Mouse (Mus musculus) Patski (cell line): ENCODE data around the gene Eif4g3. TPM values are rescaled to one million over a fixed set of nuclear protein-coding genes. Genes with fewer than 3 reads are reported as not detected.

Experiments
- ATAC-seq: fragments of 100-300 bp; one replicate; pipeline ENCODE4 v1.8.0; 2021
- CTCF ChIA-PET: fragments of 350-600 bp; sonication (Branson Sonifier 250); formaldehyde crosslinking; loops from one replicate; lab custom pipeline; 2022; ENCODE audit warnings: inconsistent platforms; lab: Charles Lee
- POLR2A ChIA-PET: fragments of 350-600 bp; sonication (Branson Sonifier 250); formaldehyde crosslinking; loops from one replicate; lab custom pipeline; 2022; ENCODE audit warnings: antibody characterized with exemption, inconsistent platforms; lab: Charles Lee
- DNase-seq: peaks from one replicate; pipeline ENCODE4 v3.0.0-alpha.2; 2011; ENCODE audit warnings: low read depth, low spot score
- H3K27me3 ChIP-seq: fragments of 371-371 bp; one replicate; pipeline ENCODE4 v1.5.1; 2021
- CTCF ChIP-seq: fragments of 100-300 bp; IDR thresholded peaks from one replicate; pipeline ENCODE4 v1.5.1; 2021
- in situ Hi-C: fragments of 300-500 bp; cut with MboI; formaldehyde crosslinking; loops from 3 replicates; pipeline ENCODE4 v1.11.1; 2018; ENCODE audit warnings: low pct_unique_long_range_greater_than_20kb, mixed read lengths
- polyA plus RNA-seq: library from polyadenylated mRNA; unstranded; gene quantifications from one replicate; pipeline ENCODE4 v1.2.3, GENCODE M21; 2021

Gene Eif4g3
- polyA plus RNA-seq, 1 experiment from 2014 or later: 73.5 TPM

- ChIA-PET POLR2A (no interaction called here), CTCF (interaction anchor here (1.3 kb wide), 1 partner anchor 9 kb away, joined by 3 read pairs; no protein-coding TSS in a partner anchor)
- H3K27me3 ChIP-seq: no peaks in the 10 kb centered on the region
- in situ Hi-C loops: no loop called here
- ATAC-seq (no peak), DNase-seq (no peak)
- TF ChIP-seq CTCF: no peak
Observed at GRCm38 (mm10) chr4:138127371-138127770, 134.5 kb downstream of the Eif4g3 start.

GRCm38 (mm10) chr4:138127781-138128180, 135.0 kb downstream of the Eif4g3 start:
- no peak for TF ChIP-seq CTCF
- ChIA-PET CTCF (interaction anchor here (1.3 kb wide), 1 partner anchor 9 kb away, joined by 3 read pairs; no protein-coding TSS in a partner anchor), POLR2A (interaction anchor here (0.5 kb wide), 1 partner anchor 51 kb away, joined by 3 read pairs; no protein-coding TSS in a partner anchor)
- in situ Hi-C loops: no loop called here
- DNase-seq: no peak
- H3K27me3 ChIP-seq: no peaks in the 10 kb centered on the region
- no peak for ATAC-seq

GRCm38 (mm10) chr4:138130149-138130548, 137.3 kb downstream of the Eif4g3 start:
- in situ Hi-C loops: no loop called here
- TF ChIP-seq CTCF: no peak
- no peak for ATAC-seq
- DNase-seq: no peak
- H3K27me3 ChIP-seq: no peaks in the 10 kb centered on the region
- ChIA-PET CTCF (interaction anchor here (1.5 kb wide), 2 partner anchors 9 to 12 kb away, joined by 3 to 6 read pairs; no protein-coding TSS in a partner anchor), POLR2A (interaction anchor here (0.5 to 0.6 kb wide), 2 partner anchors 94 to 295 kb away, joined by 3 read pairs; no protein-coding TSS in a partner anchor)

GRCm38 (mm10) chr4:138131226-138131625, 138.4 kb downstream of the Eif4g3 start:
- CTCF ChIA-PET: no interaction called here
- no peak for DNase-seq

GRCm38 (mm10) chr4:138131716-138132115, 138.9 kb downstream of the Eif4g3 start:
- in situ Hi-C loops: no loop called here
- ChIA-PET POLR2A (no interaction called here), CTCF (no interaction called here)
- no peak for ATAC-seq
- H3K27me3 ChIP-seq: no peaks in the 10 kb centered on the region
- no peak for TF ChIP-seq CTCF
- no peak for DNase-seq

More at GRCm38 (mm10) chr4:138131226-138131625, 138.4 kb downstream of the Eif4g3 start:
- POLR2A ChIA-PET: no interaction called here
- in situ Hi-C loops: no loop called here
- no peaks in the 10 kb centered on the region for H3K27me3 ChIP-seq
- no peak for ATAC-seq
- no peak for TF ChIP-seq CTCF

- in situ Hi-C loops: no loop called here
- DNase-seq (no peak), ATAC-seq (no peak)
- H3K27me3 ChIP-seq: no peaks in the 10 kb centered on the region
- ChIA-PET CTCF (interaction anchor here (1.0 kb wide), 1 partner anchor 11 kb away, joined by 3 read pairs; no protein-coding TSS in a partner anchor), POLR2A (no interaction called here)
- no peak for TF ChIP-seq CTCF
Observed at GRCm38 (mm10) chr4:138133360-138133759, 140.5 kb downstream of the Eif4g3 start.

- CTCF ChIA-PET: interaction anchor here (0.8 kb wide), 1 partner anchor 10 kb away, joined by 3 read pairs; no protein-coding TSS in a partner anchor
- ATAC-seq (no peak), DNase-seq (no peak)
- POLR2A ChIA-PET: no interaction called here
- in situ Hi-C loops: no loop called here
- H3K27me3 ChIP-seq: no peaks in the 10 kb centered on the region
- TF ChIP-seq CTCF: no peak
Observed at GRCm38 (mm10) chr4:138137336-138137735, 144.5 kb downstream of the Eif4g3 start.

- POLR2A ChIA-PET: no interaction called here
- CTCF ChIA-PET: no interaction called here
- DNase-seq: no peak
- no peak for ATAC-seq
- in situ Hi-C loops: no loop called here
- H3K27me3 ChIP-seq: no peaks in the 10 kb centered on the region
- no peak for TF ChIP-seq CTCF
Observed at GRCm38 (mm10) chr4:138137804-138138203, 145.0 kb downstream of the Eif4g3 start.

GRCm38 (mm10) chr4:138138219-138138618, 145.4 kb downstream of the Eif4g3 start:
- in situ Hi-C loops: no loop called here
- DNase-seq: no peak
- ATAC-seq: no peak
- ChIA-PET POLR2A (no interaction called here), CTCF (no interaction called here)
- no peaks in the 10 kb centered on the region for H3K27me3 ChIP-seq
- TF ChIP-seq CTCF: no peak

GRCm38 (mm10) chr4:138141358-138141757, 148.5 kb downstream of the Eif4g3 start:
- TF ChIP-seq CTCF: no peak
- ChIA-PET CTCF (interaction anchor here (1.2 kb wide), 1 partner anchor 13 kb away, joined by 4 read pairs; no protein-coding TSS in a partner anchor), POLR2A (no interaction called here)
- DNase-seq (no peak), ATAC-seq (no peak)
- in situ Hi-C loops: no loop called here
- no peaks in the 10 kb centered on the region for H3K27me3 ChIP-seq

- ATAC-seq: no peak
- CTCF ChIA-PET: no interaction called here
- H3K27me3 ChIP-seq: no peaks in the 10 kb centered on the region
- POLR2A ChIA-PET: no interaction called here
- in situ Hi-C loops: no loop called here
- no peak for DNase-seq
- no peak for TF ChIP-seq CTCF
Observed at GRCm38 (mm10) chr4:138147176-138147575, 154.4 kb downstream of the Eif4g3 start.
